ENCODE assay signal across 7 mouse cellular contexts in genomic region chr6:113443091-113443490, GRCm38 (mm10). TPM values are rescaled to one million over a fixed set of nuclear protein-coding genes. Genes with fewer than 3 reads are reported as not detected.
DNase-seq lines count a peak whose midpoint lies in the region; ATAC-seq and TF ChIP-seq lines count a peak whose summit lies in the region.

No protein-coding gene starts in this region.

- H3K9ac ChIP-seq in lung, postnatal 0 days (replicated peaks; ENCODE audit: low read depth), result peak overlapping the region; percentile 83
- peak overlapping the region; percentile 97 for H3K9ac ChIP-seq in hindbrain, embryonic 13.5 days
- peak overlapping the region; percentile 97 for H3K9ac ChIP-seq in midbrain, embryonic 15.5 days

- no peaks in the 10 kb centered on the region for H3K9me3 ChIP-seq in lung, postnatal 0 days (ENCODE audit: low read length)
- no peaks in the 10 kb centered on the region for H3K9me3 ChIP-seq in hindbrain, embryonic 13.5 days
- no peaks in the 10 kb centered on the region for H3K9me3 ChIP-seq in midbrain, embryonic 15.5 days

- H3K4me3 ChIP-seq in lung, postnatal 0 days (ENCODE audit: low read depth, low read length), result peak overlapping the region; percentile 91
- peak overlapping the region; percentile 94 for H3K4me3 ChIP-seq in hindbrain, embryonic 13.5 days
- peak overlapping the region; percentile 100 for H3K4me3 ChIP-seq in midbrain, embryonic 15.5 days

- ATAC-seq in lung, postnatal 0 days, result no peak
- ATAC-seq in hindbrain, embryonic 13.5 days (ENCODE audit: low FRiP score), result no peak
- ATAC-seq in midbrain, embryonic 15.5 days (replicated peaks), result no peak

- H3K4me2 ChIP-seq in lung, postnatal 0 days (replicated peaks; ENCODE audit: low read depth, low read length), result peak overlapping the region; percentile 92
- H3K4me2 ChIP-seq in hindbrain, embryonic 13.5 days, result peak overlapping the region; percentile 94
- peak overlapping the region; percentile 83 for H3K4me2 ChIP-seq in midbrain, embryonic 15.5 days

- DNase-seq in lung, postnatal 0 days (ENCODE audit: low spot score), result peak; percentile 29
- no peak for DNase-seq in lung, postnatal 36 days
- peak; percentile 14 for DNase-seq in brain, adult 2 months (ENCODE audit: low read depth, low spot score)
- DNase-seq in ovary, postnatal 14 days (ENCODE audit: low spot score), result no peak
- DNase-seq in urinary bladder, postnatal 25 days (ENCODE audit: low spot score), result no peak

- peak; percentile 51 for TF ChIP-seq CTCF in lung, postnatal 0 days (IDR thresholded peaks at IDR 0.05)

- no peaks in the 10 kb centered on the region for H3K27me3 ChIP-seq in lung, postnatal 0 days (replicated peaks; ENCODE audit: insufficient read depth, low read length)
- H3K27me3 ChIP-seq in hindbrain, embryonic 13.5 days, result no peaks in the 10 kb centered on the region
- H3K27me3 ChIP-seq in midbrain, embryonic 15.5 days (replicated peaks), result no peaks in the 10 kb centered on the region

- H3K4me1 ChIP-seq in lung, postnatal 0 days (ENCODE audit: insufficient read depth, low read depth, low read length), result 0 out of 2 replicates have a peak, but pooled peaks cover 5% of the 10 kb centered on the region
- H3K4me1 ChIP-seq in hindbrain, embryonic 13.5 days (replicated peaks), result peaks cover 16% of the 10 kb centered on the region
- H3K4me1 ChIP-seq in midbrain, embryonic 15.5 days, result peaks cover 18% of the 10 kb centered on the region

- no peak for TF ChIP-seq EP300 in lung, postnatal 0 days (IDR thresholded peaks at IDR 0.05)

- 0 out of 2 replicates have a peak overlapping the region, but pooled peaks have one; percentile 74 for H3K27ac ChIP-seq in lung, postnatal 0 days (ENCODE audit: low read length)
- peak overlapping the region; percentile 83; the same call in 1 of the 2 replicates for H3K27ac ChIP-seq in hindbrain, embryonic 13.5 days
- peak overlapping the region; percentile 85; the same call in 1 of the 2 replicates for H3K27ac ChIP-seq in midbrain, embryonic 15.5 days

- 43% methylated on average over 12 of the region's 12 CpGs for WGBS in lung, postnatal 0 days
- 49% methylated on average over 12 of the region's 12 CpGs for WGBS in hindbrain, embryonic 13.5 days
- WGBS in midbrain, embryonic 15.5 days, result 49% methylated on average over 12 of the region's 12 CpGs

- H3K36me3 ChIP-seq in lung, postnatal 0 days (ENCODE audit: insufficient read depth, low read length), result 0 out of 2 replicates have a peak, but pooled peaks cover 3% of the 10 kb centered on the region
- H3K36me3 ChIP-seq in hindbrain, embryonic 13.5 days, result peaks cover 22% of the 10 kb centered on the region
- peaks cover 13% of the 10 kb centered on the region for H3K36me3 ChIP-seq in midbrain, embryonic 15.5 days (replicated peaks)

RNA-seq across cellular contexts. Expression of gene Jagn1, which starts 0.7 kb away (rescaled TPM):
- polyA plus RNA-seq in lung, postnatal 0 days (2015; fragmentation: Nextera tagmentation; extraction: Ambion mirVana), result 57.8 and 60.1 TPM in 2 replicates
- 92.9 and 96.9 TPM in 2 replicates for polyA plus RNA-seq in hindbrain, embryonic 13.5 days (2015; fragmentation: Nextera tagmentation; extraction: Ambion mirVana)
- 94.9 and 101 TPM in 2 replicates for polyA plus RNA-seq in midbrain, embryonic 15.5 days (2015; fragmentation: Nextera tagmentation; extraction: Ambion mirVana)

RNA-seq across cellular contexts. Expression of gene Cidec, which starts 7.5 kb away (rescaled TPM):
- polyA plus RNA-seq in lung, postnatal 0 days (2015; fragmentation: Nextera tagmentation; extraction: Ambion mirVana), result 1.1 and 1.3 TPM in 2 replicates
- not detected in 2 replicates for polyA plus RNA-seq in hindbrain, embryonic 13.5 days (2015; fragmentation: Nextera tagmentation; extraction: Ambion mirVana)
- polyA plus RNA-seq in midbrain, embryonic 15.5 days (2015; fragmentation: Nextera tagmentation; extraction: Ambion mirVana), result not detected in 2 replicates

RNA-seq across cellular contexts. Expression of gene Il17re, which starts 15.2 kb away (rescaled TPM):
- 16.2 and 19.4 TPM in 2 replicates for polyA plus RNA-seq in lung, postnatal 0 days (2015; fragmentation: Nextera tagmentation; extraction: Ambion mirVana)
- 0.09 and 0.17 TPM in 2 replicates for polyA plus RNA-seq in hindbrain, embryonic 13.5 days (2015; fragmentation: Nextera tagmentation; extraction: Ambion mirVana)
- 0.08 and 0.41 TPM in 2 replicates for polyA plus RNA-seq in midbrain, embryonic 15.5 days (2015; fragmentation: Nextera tagmentation; extraction: Ambion mirVana)

RNA-seq across cellular contexts. Expression of gene Rpusd3, which starts 24.0 kb away (rescaled TPM):
- polyA plus RNA-seq in lung, postnatal 0 days (2015; fragmentation: Nextera tagmentation; extraction: Ambion mirVana), result 11.4 and 12.3 TPM in 2 replicates
- 17.5 and 19.5 TPM in 2 replicates for polyA plus RNA-seq in hindbrain, embryonic 13.5 days (2015; fragmentation: Nextera tagmentation; extraction: Ambion mirVana)
- polyA plus RNA-seq in midbrain, embryonic 15.5 days (2015; fragmentation: Nextera tagmentation; extraction: Ambion mirVana), result 19.0 and 21.2 TPM in 2 replicates

RNA-seq across cellular contexts. Expression of gene Il17rc, which starts 28.1 kb away (rescaled TPM):
- 30.1 and 31.1 TPM in 2 replicates for polyA plus RNA-seq in lung, postnatal 0 days (2015; fragmentation: Nextera tagmentation; extraction: Ambion mirVana)
- 2.0 and 2.4 TPM in 2 replicates for polyA plus RNA-seq in hindbrain, embryonic 13.5 days (2015; fragmentation: Nextera tagmentation; extraction: Ambion mirVana)
- polyA plus RNA-seq in midbrain, embryonic 15.5 days (2015; fragmentation: Nextera tagmentation; extraction: Ambion mirVana), result 3.4 and 4.8 TPM in 2 replicates

Comparison
In these comparisons a context has a peak if more than half of its experiments do, and no peak if none do; other contexts are left out.
1. DNase-seq: peak in lung, postnatal 0 days (single experiment) and brain, adult 2 months (single experiment); none in lung, postnatal 36 days (single experiment), ovary, postnatal 14 days (single experiment) and urinary bladder, postnatal 25 days (single experiment).
2. RNA of gene Il17re, which starts 15.2 kb away (polyA plus RNA-seq): 16.2 to 19.4 TPM in lung, postnatal 0 days; 0.08 to 0.41 TPM in midbrain, embryonic 15.5 days and 0.09 to 0.17 TPM in hindbrain, embryonic 13.5 days; every median in the first group is over 10 times any median in the second.
3. Peak in every context shown above with its lines, with median percentiles within 50 percentile points of each other: H3K27ac ChIP-seq, H3K4me2 ChIP-seq, H3K4me3 ChIP-seq and H3K9ac ChIP-seq.